Mouse (Mus musculus): ENCODE data around the gene Scgb1b11.
"Not testable (repeated sequence)": the region's sequence is repeated elsewhere in the genome, so short reads cannot be mapped to it uniquely, and the experiment has no call there.

DNA sequence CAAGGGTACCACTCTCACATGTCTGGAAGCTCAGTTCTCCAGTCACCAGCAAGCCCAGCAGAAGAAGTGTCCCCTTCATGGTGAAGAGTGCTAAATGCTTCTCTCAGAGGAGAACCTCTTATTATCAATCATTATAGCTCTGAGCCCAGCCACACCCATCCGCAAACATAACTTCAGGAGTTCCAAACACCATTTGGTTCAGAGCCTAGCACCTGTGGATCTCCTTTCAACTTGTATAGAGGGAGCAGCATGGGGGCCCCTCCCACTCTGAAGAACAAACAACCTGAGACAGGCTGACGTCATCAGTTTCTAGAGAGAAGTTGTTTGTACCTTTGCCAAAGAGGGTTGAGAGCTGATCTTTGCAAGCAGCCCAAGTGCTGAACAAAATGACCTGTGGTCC is 11.6 kb upstream of the Scgb1b11 start, which contains the start of gene Scgb2b11:
- not testable (repeated sequence) for TF ChIP-seq CTCF (IDR thresholded peaks at IDR 0.05; ENCODE audit: low read depth, low read length); POLR2A (IDR thresholded peaks at IDR 0.05; ENCODE audit: insufficient read depth, low read length)

Measured in ES-Bruce4 (cell line).